Mouse (Mus musculus) embryonic facial prominence, embryonic 14.5 days (tissue): ENCODE measurements around the gene Traf5. TPM values are rescaled to one million over a fixed set of nuclear protein-coding genes. Genes with fewer than 3 reads are reported as not detected.
A peak's percentile ranks its signal among the peaks of the same experiment; 100 is the strongest.

ENCODE experiments used
- ATAC-seq: fragments of 200-750 bp; cut with Nextera tagmentation; 2 replicates; pipeline ENCODE4 v1.8.0; 2017; ENCODE audit warnings: low read depth, moderate number of reproducible peaks, moderate TSS enrichment
- DNase-seq: peaks from one replicate; pipeline ENCODE4 v3.0.0-alpha.2; 2015; ENCODE audit warnings: low spot score
- H3K27ac ChIP-seq: fragments of 300-500 bp; sonication (generic); replicated peaks from 2 replicates; pipeline ENCODE4 v1.5.1; 2014; ENCODE audit warnings: low read depth, mild to moderate bottlenecking, low read length, moderate library complexity
- H3K27me3 ChIP-seq: fragments of 300-500 bp; sonication (generic); replicated peaks from 2 replicates; pipeline ENCODE4 v1.6.1; 2014; ENCODE audit warnings: low read length; ENCODE audit not compliant: control insufficient read depth, insufficient read depth
- H3K36me3 ChIP-seq: fragments of 300-500 bp; sonication (generic); 2 replicates; pipeline ENCODE4 v1.6.1; 2014; ENCODE audit warnings: low read length, mixed read lengths; ENCODE audit not compliant: control insufficient read depth, insufficient read depth
- H3K4me1 ChIP-seq: fragments of 300-500 bp; sonication (generic); 2 replicates; pipeline ENCODE4 v1.6.1; 2014; ENCODE audit warnings: antibody characterized with exemption, low read length; ENCODE audit not compliant: control insufficient read depth, insufficient read depth
- H3K4me2 ChIP-seq: fragments of 300-500 bp; sonication (generic); 2 replicates; pipeline ENCODE4 v1.6.1; 2014; ENCODE audit warnings: low read depth, mild to moderate bottlenecking, low read length, moderate library complexity, mixed read lengths
- H3K4me3 ChIP-seq: fragments of 300-500 bp; sonication (generic); 2 replicates; pipeline ENCODE4 v1.5.1; 2014; ENCODE audit warnings: low read depth, mild to moderate bottlenecking, low read length
- H3K9ac ChIP-seq: fragments of 300-500 bp; sonication (generic); 2 replicates; pipeline ENCODE4 v1.6.1; 2014; ENCODE audit warnings: low read depth, mild to moderate bottlenecking, low read length, moderate library complexity, mixed read lengths
- H3K9me3 ChIP-seq: fragments of 300-500 bp; sonication (generic); 2 replicates; pipeline ENCODE4 v1.6.1; 2016; ENCODE audit warnings: low read length; ENCODE audit not compliant: control insufficient read depth
- WGBS: fragments of 180-500 bp; shearing (Covaris S2); extraction: QIAGEN DNeasy Blood & Tissue Kit; methylation state at CpG from one replicate; pipeline ENCODE4 v1.1.7; 2014; 5-methylcytosine and 5-hydroxymethylcytosine counted together
- polyA plus RNA-seq: library from polyadenylated mRNA; unstranded; fragments of >200 nt; fragmentation: Nextera tagmentation; extraction: Ambion mirVana; gene quantifications from 2 replicates; pipeline ENCODE4 v1.2.1, GENCODE M21; 2014

The Traf5 gene
- polyA plus RNA-seq, 1 experiment from 2014 or later = 19.7 TPM

DNA sequence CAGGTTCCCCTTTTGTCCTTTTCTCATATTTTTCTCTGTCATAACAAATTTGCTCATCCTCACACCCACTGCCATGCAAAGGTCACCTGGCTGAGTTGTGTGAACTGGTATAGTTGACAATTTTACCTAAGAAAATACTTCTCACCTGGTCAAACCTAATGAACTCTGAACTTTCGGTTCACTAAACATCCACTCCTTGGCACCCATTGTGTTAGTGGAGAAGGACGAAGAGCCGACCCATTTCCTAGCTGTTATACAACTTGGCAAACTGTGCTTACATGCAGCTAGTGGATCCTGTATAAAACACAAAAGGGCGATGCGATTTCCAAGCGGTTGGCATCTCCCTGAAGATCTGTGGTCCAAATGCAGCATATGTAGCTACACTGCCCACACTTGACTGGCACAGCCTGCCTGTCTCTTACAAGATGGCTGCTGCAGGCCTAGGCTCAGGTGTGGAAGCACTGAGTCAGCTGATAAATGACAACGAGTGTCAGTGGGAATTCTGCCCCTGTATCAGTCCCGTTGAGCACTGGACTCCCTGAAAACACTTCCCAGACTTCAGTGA, 95.7 kb downstream of the Traf5 start:
- Histone ChIP-seq H3K9me3 (no peaks in the 10 kb centered on the region), H3K4me2 (no peak overlapping the region), H3K9ac (no peak overlapping the region), H3K27me3 (no peaks in the 10 kb centered on the region), H3K27ac (no peak overlapping the region), H3K36me3 (peaks cover 48% of the 10 kb centered on the region), H3K4me3 (no peak overlapping the region), H3K4me1 (no peaks in the 10 kb centered on the region)
- WGBS = 92% methylated on average over 8 of the region's 8 CpGs
- DNase-seq = no peak
- no peak for ATAC-seq

DNA sequence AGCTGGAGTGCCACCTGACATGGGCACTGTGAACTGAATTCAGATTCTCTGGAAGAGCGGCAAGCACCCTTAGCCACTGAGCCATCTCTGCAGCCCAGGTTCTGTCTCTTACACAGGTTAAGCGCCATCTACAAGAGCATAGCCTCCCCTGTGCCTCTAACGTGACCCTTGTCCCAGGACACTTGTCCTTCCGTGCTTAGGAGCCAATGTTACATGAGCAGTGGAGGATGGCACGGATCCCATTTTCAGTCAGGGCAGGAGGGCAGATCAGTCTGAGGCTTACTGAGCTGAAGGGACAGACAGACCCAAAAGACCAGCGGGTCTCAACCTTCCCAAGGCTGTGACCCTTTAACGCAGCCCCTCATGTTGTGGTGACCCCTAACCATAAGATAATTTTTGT, 96.4 kb downstream of the Traf5 start:
- Histone ChIP-seq H3K4me3 (no peak overlapping the region), H3K27ac (no peak overlapping the region), H3K4me2 (no peak overlapping the region), H3K9me3 (no peaks in the 10 kb centered on the region), H3K9ac (no peak overlapping the region), H3K27me3 (no peaks in the 10 kb centered on the region), H3K4me1 (no peaks in the 10 kb centered on the region), H3K36me3 (peaks cover 47% of the 10 kb centered on the region)
- 93% methylated on average over 7 of the region's 7 CpGs for whole genome bisulfite sequencing
- no peak for DNase-seq
- no peak for ATAC-seq

DNA sequence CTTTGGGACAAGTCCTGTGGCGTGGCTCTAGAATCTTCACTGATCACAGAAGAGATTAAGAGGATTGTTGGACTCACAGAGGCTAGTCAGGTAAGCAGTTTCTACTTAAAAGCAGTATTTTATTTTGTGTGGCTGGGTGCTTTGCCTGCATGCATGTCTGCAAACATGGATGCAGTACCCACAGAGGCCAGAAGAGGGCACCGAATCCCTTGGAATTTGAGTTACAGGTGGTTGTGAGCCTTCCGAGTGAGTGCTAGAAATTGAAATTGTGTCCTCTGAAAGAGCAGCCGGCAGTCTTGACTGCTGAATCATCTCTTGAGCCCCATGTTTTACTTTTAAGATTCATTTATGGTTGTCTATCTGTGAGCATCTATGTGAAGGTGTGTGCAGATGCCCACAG, 96.9 kb downstream of the Traf5 start:
- peaks cover 43% of the 10 kb centered on the region for H3K36me3 ChIP-seq

DNA sequence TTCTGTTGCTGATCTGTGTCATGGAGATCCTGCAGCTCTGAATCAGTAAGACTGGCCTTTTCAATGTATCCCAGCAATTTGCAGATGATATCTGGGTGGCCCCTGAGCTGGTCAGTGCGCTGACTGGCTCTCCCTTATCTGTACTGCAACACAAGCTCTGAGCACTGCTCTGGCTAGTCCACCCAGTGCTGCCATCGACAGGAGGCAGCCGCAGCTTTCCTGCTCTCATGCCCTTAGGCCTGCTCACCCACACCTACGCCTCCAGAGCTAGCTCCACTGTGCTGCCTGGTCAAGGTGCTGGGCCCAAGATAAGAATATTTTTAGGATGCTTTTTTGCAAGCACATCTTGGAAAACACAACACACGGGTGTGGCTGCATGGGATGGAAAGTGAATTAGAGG, 97.9 kb downstream of the Traf5 start:
- no peak for ATAC-seq

More for the DNA sequence above, 96.9 kb downstream of the Traf5 start:
- H3K4me2 ChIP-seq = no peak overlapping the region
- H3K9me3 ChIP-seq = no peaks in the 10 kb centered on the region
- no peak for DNase-seq
- H3K27me3 ChIP-seq = no peaks in the 10 kb centered on the region
- WGBS = 64% methylated on average over 4 of the region's 4 CpGs
- H3K4me3 ChIP-seq = no peak overlapping the region
- H3K9ac ChIP-seq = no peak overlapping the region
- no peak for ATAC-seq
- no peaks in the 10 kb centered on the region for H3K4me1 ChIP-seq
- H3K27ac ChIP-seq = no peak overlapping the region

DNA sequence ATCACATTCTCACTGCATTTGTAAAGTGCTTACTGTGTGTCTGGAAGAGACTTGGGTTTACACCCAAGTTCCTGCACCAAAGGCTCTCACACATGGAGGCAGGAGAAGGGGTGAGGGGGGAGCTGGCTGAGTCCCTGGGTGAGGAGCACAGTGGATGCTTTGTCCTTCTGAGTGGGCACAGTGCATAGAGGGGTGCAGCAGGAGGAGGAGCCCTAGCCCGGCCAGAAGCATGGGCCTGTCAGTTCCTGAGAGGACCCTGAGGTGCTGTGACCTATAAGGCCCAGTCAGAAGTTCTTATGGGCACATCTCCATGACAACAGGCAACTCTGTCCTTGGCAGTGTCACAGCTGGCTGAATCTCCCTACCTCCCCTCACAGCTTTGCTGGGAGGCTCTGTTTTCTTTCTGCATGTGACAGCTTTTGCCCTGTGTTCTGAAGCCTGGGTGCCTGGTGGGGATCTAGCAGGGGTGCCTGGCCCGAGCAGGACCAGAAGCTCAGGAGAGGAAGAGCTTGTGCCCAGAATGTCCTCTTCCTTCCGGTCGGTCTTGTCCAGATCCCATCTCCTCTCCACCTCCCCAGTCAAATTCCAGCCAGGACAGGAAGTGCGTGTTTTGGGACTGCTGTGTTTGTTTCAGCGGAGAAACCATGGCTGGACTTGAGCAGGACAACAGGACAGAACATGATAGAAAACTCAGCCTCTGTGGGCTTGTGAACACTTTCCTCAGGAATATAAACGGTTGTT, 100.1 kb downstream of the Traf5 start:
- WGBS = 63% methylated on average over 7 of the region's 7 CpGs
- DNase-seq (no peak), ATAC-seq (no peak)
- Histone ChIP-seq H3K27me3 (no peaks in the 10 kb centered on the region), H3K9me3 (no peaks in the 10 kb centered on the region), H3K9ac (no peak overlapping the region), H3K4me3 (no peak overlapping the region), H3K27ac (no peak overlapping the region), H3K4me1 (no peaks in the 10 kb centered on the region), H3K36me3 (peaks cover 17% of the 10 kb centered on the region; the same call in 1 of the 2 replicates), H3K4me2 (no peak overlapping the region)

More for the DNA sequence above, 97.9 kb downstream of the Traf5 start:
- Histone ChIP-seq H3K27me3 (no peaks in the 10 kb centered on the region), H3K9me3 (no peaks in the 10 kb centered on the region), H3K27ac (no peak overlapping the region), H3K36me3 (peaks cover 35% of the 10 kb centered on the region), H3K4me2 (no peak overlapping the region), H3K4me3 (no peak overlapping the region), H3K4me1 (no peaks in the 10 kb centered on the region), H3K9ac (no peak overlapping the region)
- 67% methylated on average over 5 of the region's 5 CpGs for WGBS
- DNase-seq = no peak

DNA sequence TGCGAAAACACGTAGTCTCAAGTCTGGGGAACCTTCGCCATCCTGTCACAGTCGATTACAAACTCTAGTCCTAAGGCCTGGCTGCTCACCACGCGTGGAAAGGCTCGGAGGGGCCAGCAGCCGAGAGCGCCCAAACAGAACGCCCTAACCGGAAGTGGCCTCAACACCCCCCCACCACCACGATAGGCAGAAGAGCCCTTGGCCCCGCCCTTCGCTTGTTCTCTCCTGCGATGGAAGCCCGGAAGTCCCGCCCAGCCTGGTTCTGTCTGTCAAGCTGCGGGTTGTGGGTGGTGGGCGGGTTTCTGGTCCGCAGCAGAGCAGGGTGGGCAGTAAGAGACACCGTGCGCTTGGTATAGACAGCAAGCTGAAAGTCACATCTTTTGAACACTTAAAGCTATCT, 102.4 kb downstream of the Traf5 start:
- Histone ChIP-seq H3K27ac (peak overlapping the region; percentile 69), H3K9ac (peak overlapping the region; percentile 72), H3K4me2 (peak overlapping the region; percentile 78), H3K4me3 (peak overlapping the region; percentile 49), H3K4me1 (no peaks in the 10 kb centered on the region), H3K9me3 (no peaks in the 10 kb centered on the region), H3K27me3 (no peaks in the 10 kb centered on the region), H3K36me3 (no peaks in the 10 kb centered on the region)
- WGBS = 0% methylated on average over 22 of the region's 22 CpGs
- ATAC-seq (peak; percentile 98), DNase-seq (peak; percentile 99)

DNA sequence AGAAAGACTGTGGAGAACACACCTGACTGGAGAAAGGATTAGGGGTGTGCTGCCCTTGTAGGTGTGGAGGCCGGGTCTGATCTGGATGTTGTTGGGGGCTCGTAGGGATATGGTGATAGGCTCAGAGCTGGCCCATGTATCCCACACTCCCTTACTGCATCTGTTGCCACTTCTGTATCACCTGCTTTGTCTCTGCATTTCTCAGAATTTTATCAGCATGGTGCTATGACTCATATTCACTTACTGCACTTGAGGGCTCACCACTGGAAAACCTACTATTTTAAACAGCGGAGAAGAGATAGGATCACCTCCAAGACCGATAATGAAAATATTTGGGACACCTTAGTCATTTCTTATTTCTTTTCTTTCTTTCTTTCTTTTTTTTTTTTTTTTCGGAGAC, 103.3 kb downstream of the Traf5 start:
- no peaks in the 10 kb centered on the region for H3K9me3 ChIP-seq
- peak overlapping the region; percentile 49 for H3K4me3 ChIP-seq
- no peaks in the 10 kb centered on the region for H3K4me1 ChIP-seq
- peak overlapping the region; percentile 78 for H3K4me2 ChIP-seq
- H3K27me3 ChIP-seq = no peaks in the 10 kb centered on the region
- WGBS = 91% methylated on average over 5 of the region's 5 CpGs
- no peaks in the 10 kb centered on the region for H3K36me3 ChIP-seq
- ATAC-seq (no peak), DNase-seq (no peak)
- H3K27ac ChIP-seq = no peak overlapping the region
- H3K9ac ChIP-seq = peak overlapping the region; percentile 72; the same call in 1 of the 2 replicates

DNA sequence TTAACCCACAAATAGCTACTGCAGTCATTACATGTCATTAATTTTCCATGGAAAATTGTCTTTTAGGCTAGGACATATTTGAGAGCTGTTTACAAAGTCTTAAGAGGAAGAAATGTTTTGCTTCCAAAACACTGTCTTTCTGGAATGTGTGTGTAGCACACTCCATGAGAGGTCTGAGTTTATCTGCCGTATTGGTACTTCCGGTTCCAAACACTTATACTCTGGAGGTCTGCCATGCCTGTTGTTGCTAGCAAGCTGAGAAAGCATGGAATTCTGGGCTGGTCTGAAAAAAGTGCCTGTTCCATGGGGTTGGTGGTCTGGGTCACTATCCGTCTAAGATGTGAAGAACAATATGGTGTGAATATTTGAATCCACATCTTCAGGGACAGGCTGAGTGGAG, 103.7 kb downstream of the Traf5 start:
- Histone ChIP-seq H3K9me3 (no peaks in the 10 kb centered on the region), H3K4me1 (no peaks in the 10 kb centered on the region), H3K4me3 (no peak overlapping the region), H3K27me3 (no peaks in the 10 kb centered on the region), H3K27ac (no peak overlapping the region), H3K4me2 (no peak overlapping the region), H3K9ac (no peak overlapping the region), H3K36me3 (no peaks in the 10 kb centered on the region)
- no peak for DNase-seq
- ATAC-seq = no peak
- 81% methylated on average over 3 of the region's 3 CpGs for WGBS

DNA sequence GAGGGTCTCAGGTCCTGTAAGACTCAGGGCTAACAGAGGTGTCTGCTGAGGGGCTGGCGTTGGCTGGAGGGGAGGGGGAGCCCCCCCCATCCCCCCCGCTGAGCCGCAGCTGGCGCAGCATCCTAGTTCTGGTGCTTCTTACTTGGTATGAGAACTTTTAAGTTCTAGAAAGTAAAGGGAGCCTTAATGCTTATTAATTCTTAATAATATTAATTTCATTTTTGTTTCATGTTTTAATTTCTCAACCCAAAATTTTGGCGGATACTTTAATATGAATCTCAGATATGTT, 104.9 kb downstream of the Traf5 start:
- DNase-seq (no peak), ATAC-seq (no peak)
- Histone ChIP-seq H3K27me3 (no peaks in the 10 kb centered on the region), H3K4me3 (no peak overlapping the region), H3K9ac (no peak overlapping the region), H3K4me2 (no peak overlapping the region), H3K4me1 (no peaks in the 10 kb centered on the region), H3K9me3 (no peaks in the 10 kb centered on the region), H3K36me3 (no peaks in the 10 kb centered on the region), H3K27ac (no peak overlapping the region)
- WGBS = 48% methylated on average over 5 of the region's 5 CpGs
